Mouse (Mus musculus) lung, embryonic 14.5 days (tissue): ENCODE measurements around the gene Pcyt2. TPM values are rescaled to one million over a fixed set of nuclear protein-coding genes. Genes with fewer than 3 reads are reported as not detected.

Source experiments
- ATAC-seq: fragments of 200-750 bp; cut with Nextera tagmentation; 2 replicates; pipeline ENCODE4 v1.8.0; 2017; ENCODE audit warnings: mild to moderate bottlenecking, moderate TSS enrichment, moderate library complexity; ENCODE audit not compliant: insufficient read depth
- DNase-seq: peaks from one replicate; pipeline ENCODE4 v3.0.0-alpha.2; 2015
- H3K27ac ChIP-seq: fragments of 300-500 bp; sonication (generic); 2 replicates; pipeline ENCODE4 v1.5.1; 2014; ENCODE audit warnings: low read depth, mild to moderate bottlenecking, moderate library complexity
- H3K27me3 ChIP-seq: fragments of 300-500 bp; sonication (generic); 2 replicates; pipeline ENCODE4 v1.6.1; 2014; ENCODE audit warnings: low read length, control low read depth; ENCODE audit not compliant: insufficient read depth
- H3K36me3 ChIP-seq: fragments of 300-500 bp; sonication (generic); 2 replicates; pipeline ENCODE4 v1.6.1; 2014; ENCODE audit warnings: control low read depth; ENCODE audit not compliant: insufficient read depth
- H3K4me1 ChIP-seq: fragments of 300-500 bp; sonication (generic); 2 replicates; pipeline ENCODE4 v1.6.1; 2014; ENCODE audit warnings: antibody characterized with exemption, control low read depth; ENCODE audit not compliant: insufficient read depth
- H3K4me2 ChIP-seq: fragments of 300-500 bp; sonication (generic); 2 replicates; pipeline ENCODE4 v1.6.1; 2014; ENCODE audit warnings: mild to moderate bottlenecking
- H3K4me3 ChIP-seq: fragments of 300-500 bp; sonication (generic); 2 replicates; pipeline ENCODE4 v1.5.1; 2014; ENCODE audit warnings: low read depth, low read length
- H3K9ac ChIP-seq: fragments of 300-500 bp; sonication (generic); 2 replicates; pipeline ENCODE4 v1.6.1; 2014
- H3K9me3 ChIP-seq: fragments of 300-500 bp; sonication (generic); 2 replicates; pipeline ENCODE4 v1.6.1; 2016; ENCODE audit warnings: low read depth, low read length, control low read depth
- CTCF ChIP-seq: IDR thresholded peaks from 2 replicates; pipeline ENCODE4 v1.5.1; 2016; ENCODE audit warnings: antibody characterized with exemption, low read depth
- WGBS: fragments of 180-500 bp; shearing (Covaris S2); extraction: QIAGEN DNeasy Blood & Tissue Kit; methylation state at CpG from one replicate; pipeline ENCODE4 v1.1.7; 2014; 5-methylcytosine and 5-hydroxymethylcytosine counted together
- polyA plus RNA-seq: library from polyadenylated mRNA; unstranded; fragments of >200 nt; fragmentation: Nextera tagmentation; extraction: Ambion mirVana; gene quantifications from 2 replicates; pipeline ENCODE4 v1.2.1, GENCODE M21; 2014

The Pcyt2 gene
- polyA plus RNA-seq, 1 experiment from 2014 or later = 99.5 TPM

DNA sequence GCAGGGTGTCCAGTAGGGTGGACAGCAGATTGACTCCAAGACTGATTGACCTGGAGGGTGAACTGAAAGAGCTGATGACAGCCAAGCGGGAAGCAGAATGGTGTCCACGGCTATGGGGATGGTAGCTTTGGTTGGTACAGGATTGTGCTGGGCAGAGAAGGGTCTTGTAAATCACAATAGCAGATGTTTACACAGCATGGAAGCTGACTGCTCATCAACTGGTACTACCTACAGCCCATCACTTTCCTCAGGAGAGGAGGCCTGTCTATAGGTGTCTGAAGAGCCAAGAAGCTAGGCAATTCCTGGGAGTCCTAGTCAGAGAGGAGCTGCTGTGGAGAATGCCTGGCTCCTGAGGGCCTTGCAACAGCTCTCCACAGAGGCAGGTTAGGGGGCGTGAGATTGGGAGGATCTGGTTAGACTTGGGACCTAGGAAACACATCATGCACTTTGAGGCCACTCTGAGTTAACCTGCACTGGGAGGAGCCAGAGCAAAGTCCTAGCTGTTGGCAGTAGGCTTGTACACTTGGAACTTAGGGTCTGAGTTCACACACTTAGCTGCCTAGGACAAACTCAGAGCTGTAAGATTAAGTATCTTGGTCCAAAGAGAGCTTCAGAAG lies 41.3 kb downstream of the Pcyt2 start:
- Histone ChIP-seq H3K9ac (no peak overlapping the region), H3K4me1 (peaks cover 8% of the 10 kb centered on the region; the same call in 1 of the 2 replicates), H3K27me3 (no peaks in the 10 kb centered on the region), H3K36me3 (peaks cover 37% of the 10 kb centered on the region), H3K9me3 (no peaks in the 10 kb centered on the region), H3K27ac (no peak overlapping the region), H3K4me2 (no peak overlapping the region), H3K4me3 (no peak overlapping the region)
- ATAC-seq = no peak
- TF ChIP-seq CTCF = no peak
- 77% methylated on average over 3 of the region's 3 CpGs for WGBS
- no peak for DNase-seq

DNA sequence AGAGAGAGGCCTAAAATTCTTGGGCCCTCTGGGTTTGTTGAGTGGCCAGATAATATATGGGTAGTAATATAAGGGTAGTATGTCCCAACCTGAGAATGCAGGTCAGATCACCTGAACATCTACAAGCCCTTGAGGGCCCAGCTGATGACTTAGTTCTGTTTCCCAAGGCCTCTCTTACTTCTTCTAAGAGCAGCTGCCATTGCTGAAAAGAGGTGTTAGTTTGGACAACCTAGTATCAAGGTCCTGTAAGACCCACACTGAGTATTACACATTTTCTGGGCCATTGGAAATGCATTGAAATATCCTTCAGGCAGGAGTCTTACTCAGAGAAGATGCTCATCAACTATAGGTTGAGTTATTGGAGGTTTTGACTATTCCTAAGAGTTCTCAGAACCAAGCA lies 41.8 kb downstream of the Pcyt2 start:
- H3K9ac ChIP-seq = no peak overlapping the region
- no peak for DNase-seq
- H3K4me3 ChIP-seq = no peak overlapping the region
- ATAC-seq = no peak
- H3K36me3 ChIP-seq = peaks cover 43% of the 10 kb centered on the region
- no peaks in the 10 kb centered on the region for H3K27me3 ChIP-seq
- no peak overlapping the region for H3K27ac ChIP-seq
- no peaks in the 10 kb centered on the region for H3K9me3 ChIP-seq
- H3K4me2 ChIP-seq = no peak overlapping the region
- peaks cover 13% of the 10 kb centered on the region; the same call in 1 of the 2 replicates for H3K4me1 ChIP-seq
- TF ChIP-seq CTCF = no peak

DNA sequence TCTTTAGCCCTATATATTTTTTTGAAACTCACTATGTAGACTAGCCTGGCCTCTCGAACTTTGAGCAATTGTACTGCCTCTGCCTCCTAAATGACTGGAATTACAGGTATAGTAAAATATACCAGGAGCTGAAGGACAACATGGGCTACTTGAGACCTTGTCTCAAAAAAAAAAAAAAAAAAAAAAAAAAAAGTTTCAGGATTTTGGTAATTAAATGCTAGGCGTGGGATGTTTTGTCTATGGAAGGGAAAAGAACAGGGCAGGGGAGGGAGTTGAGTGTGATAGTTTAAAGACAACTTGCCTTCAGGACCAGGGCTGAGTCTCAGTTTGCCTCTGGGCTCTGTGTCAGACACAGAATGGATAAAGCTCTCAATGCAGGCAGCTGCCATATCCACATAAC lies 42.7 kb downstream of the Pcyt2 start:
- DNase-seq (no peak), ATAC-seq (no peak)
- no peaks in the 10 kb centered on the region for H3K27me3 ChIP-seq
- no peak for TF ChIP-seq CTCF
- no peak overlapping the region for H3K4me3 ChIP-seq
- H3K4me1 ChIP-seq = peaks cover 13% of the 10 kb centered on the region; the same call in 1 of the 2 replicates
- 88% methylated on average over 2 of the region's 2 CpGs for WGBS
- no peaks in the 10 kb centered on the region for H3K9me3 ChIP-seq
- peak overlapping the region; percentile 90; the same call in 1 of the 2 replicates for H3K4me2 ChIP-seq
- H3K27ac ChIP-seq = no peak overlapping the region
- H3K9ac ChIP-seq = no peak overlapping the region
- H3K36me3 ChIP-seq = peaks cover 49% of the 10 kb centered on the region

DNA sequence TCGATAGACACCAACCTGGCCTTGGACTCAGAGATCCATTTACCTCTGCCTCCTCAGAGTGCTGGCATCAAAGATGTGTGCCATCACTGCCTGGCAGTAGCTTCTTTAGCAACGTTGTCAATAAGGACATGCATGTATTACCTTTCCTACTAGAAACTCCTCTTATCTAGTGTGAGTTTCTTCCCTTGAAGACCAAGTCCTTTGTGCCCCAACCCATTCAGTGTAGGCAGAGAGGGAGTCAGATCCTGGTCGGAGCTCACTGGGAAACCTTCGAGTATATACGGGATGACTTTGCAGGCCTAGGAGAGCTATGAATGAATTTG lies 43.5 kb downstream of the Pcyt2 start:
- Histone ChIP-seq H3K27ac (peak overlapping the region; percentile 96; the same call in 1 of the 2 replicates), H3K9me3 (no peaks in the 10 kb centered on the region), H3K9ac (peak overlapping the region; percentile 95), H3K4me3 (peak overlapping the region; percentile 97), H3K36me3 (peaks cover 46% of the 10 kb centered on the region), H3K27me3 (no peaks in the 10 kb centered on the region), H3K4me1 (0 out of 2 replicates have a peak, but pooled peaks cover 11% of the 10 kb centered on the region), H3K4me2 (peak overlapping the region; percentile 90)
- TF ChIP-seq CTCF = no peak
- 31% methylated on average over 5 of the region's 5 CpGs for WGBS
- ATAC-seq (no peak), DNase-seq (no peak)

GRCm38 (mm10) chr11:120573585-120574277 lies 44.0 kb downstream of the Pcyt2 start:
- Histone ChIP-seq H3K27me3 (no peaks in the 10 kb centered on the region), H3K4me2 (peak overlapping the region; percentile 90), H3K4me3 (peak overlapping the region; percentile 97), H3K4me1 (0 out of 2 replicates have a peak, but pooled peaks cover 11% of the 10 kb centered on the region), H3K9me3 (no peaks in the 10 kb centered on the region), H3K27ac (peak overlapping the region; percentile 96), H3K9ac (peak overlapping the region; percentile 95), H3K36me3 (peaks cover 46% of the 10 kb centered on the region)
- ATAC-seq (no peak), DNase-seq (no peak)
- under 1% methylated on average over 23 of the region's 23 CpGs for WGBS
- no peak for TF ChIP-seq CTCF

- peaks cover 46% of the 10 kb centered on the region for H3K36me3 ChIP-seq
- H3K4me3 ChIP-seq = peak within 1 kb of the TSS; percentile 97
- H3K27me3 ChIP-seq = no peaks in the 10 kb centered on the region
- TF ChIP-seq CTCF = no peak
- H3K9me3 ChIP-seq = no peaks in the 10 kb centered on the region
- peak within 1 kb of the TSS; percentile 96 for H3K27ac ChIP-seq
- peak within 1 kb of the TSS; percentile 90 for H3K4me2 ChIP-seq
- H3K4me1 ChIP-seq = 0 out of 2 replicates have a peak, but pooled peaks cover 11% of the 10 kb centered on the region
- WGBS = under 1% methylated on average over 93 of the region's 94 CpGs
- ATAC-seq (peak; percentile 96), DNase-seq (peak; percentile 100)
- peak within 1 kb of the TSS; percentile 95 for H3K9ac ChIP-seq
These were observed 44.8 kb downstream of the Pcyt2 start, which contains the start of gene P4hb for GRCm38 (mm10) chr11:120572752-120573584. TSS of gene P4hb (minus strand) at chr11:120573253.

GRCm38 (mm10) chr11:120572417-120572751 lies 45.4 kb downstream of the Pcyt2 start:
- peak overlapping the region; percentile 90 for H3K4me2 ChIP-seq
- ATAC-seq = peak; percentile 47
- H3K9me3 ChIP-seq = no peaks in the 10 kb centered on the region
- no peaks in the 10 kb centered on the region for H3K27me3 ChIP-seq
- peak overlapping the region; percentile 95 for H3K9ac ChIP-seq
- H3K36me3 ChIP-seq = peaks cover 46% of the 10 kb centered on the region
- peak overlapping the region; percentile 96 for H3K27ac ChIP-seq
- peak overlapping the region; percentile 97 for H3K4me3 ChIP-seq
- under 1% methylated on average over 23 of the region's 24 CpGs for WGBS
- DNase-seq = no peak
- no peak for TF ChIP-seq CTCF
- 0 out of 2 replicates have a peak, but pooled peaks cover 11% of the 10 kb centered on the region for H3K4me1 ChIP-seq
